Mouse (Mus musculus) spleen, adult 2 months (tissue): ENCODE data around the gene Rimkla. TPM values are rescaled to one million over a fixed set of nuclear protein-coding genes. Genes with fewer than 3 reads are reported as not detected.

Experiments used
- DNase-seq, 2 experiments: peaks; one replicate each; pipeline versions ENCODE4 v3.0.0 to v3.0.0-alpha.2; 2012 to 2021; ENCODE audit warnings: low spot score in 2 of 2, low read depth in 1 of 2
- H3K27ac ChIP-seq: fragments of 200-500 bp; 2 replicates; pipeline ENCODE4 v1.5.1; 2012; ENCODE audit warnings: low read length, inconsistent platforms; ENCODE audit not compliant: insufficient read depth
- H3K27me3 ChIP-seq: fragments of 200-500 bp; 2 replicates; pipeline ENCODE4 v1.6.1; 2012; ENCODE audit warnings: mild to moderate bottlenecking, moderate library complexity, low read length, inconsistent platforms; ENCODE audit not compliant: control insufficient read depth, insufficient read depth
- H3K36me3 ChIP-seq: fragments of 200-500 bp; 2 replicates; pipeline ENCODE4 v1.6.1; 2012; ENCODE audit warnings: mild to moderate bottlenecking, low read length, inconsistent platforms; ENCODE audit not compliant: control insufficient read depth, insufficient read depth
- H3K4me1 ChIP-seq: fragments of 200-500 bp; 2 replicates; pipeline ENCODE4 v1.6.1; 2011; ENCODE audit warnings: inconsistent platforms; ENCODE audit not compliant: control insufficient read depth, insufficient read depth, insufficient read length
- H3K4me3 ChIP-seq: fragments of 200-500 bp; 2 replicates; pipeline ENCODE4 v1.5.1; 2011; ENCODE audit warnings: mild to moderate bottlenecking, inconsistent platforms; ENCODE audit not compliant: insufficient read depth, insufficient read length; ENCODE audit errors: extremely low read depth
- CTCF ChIP-seq: fragments of 200-500 bp; IDR thresholded peaks from 2 replicates; pipeline ENCODE4 v1.5.1; 2011; ENCODE audit warnings: mild to moderate bottlenecking, inconsistent platforms; ENCODE audit not compliant: insufficient read depth, insufficient read length, insufficient replicate concordance; ENCODE audit errors: extremely low read depth
- POLR2A ChIP-seq: fragments of 200-500 bp; IDR thresholded peaks from 2 replicates; pipeline ENCODE4 v1.6.1; 2011; ENCODE audit warnings: low read depth, low read length, inconsistent platforms
- WGBS: fragments of 180-500 bp; shearing (Covaris S2); methylation state at CpG from one replicate; pipeline ENCODE4 v1.1.7; 2018; 5-methylcytosine and 5-hydroxymethylcytosine counted together
- polyA plus RNA-seq: library from polyadenylated mRNA; depleted of rRNA; stranded (reverse); fragments of >200 nt; gene quantifications from 2 replicates; pipeline ENCODE4 v1.2.3, GENCODE M21; 2012

Rimkla gene
- polyA plus RNA-seq, 1 experiment, result 0.40 TPM

- TF ChIP-seq CTCF, result no peak
- no peak for TF ChIP-seq POLR2A
- Histone ChIP-seq H3K36me3 (no peaks in the 10 kb centered on the region), H3K4me1 (no peaks in the 10 kb centered on the region), H3K27me3 (no peaks in the 10 kb centered on the region), H3K27ac (no peak overlapping the region), H3K4me3 (no peak overlapping the region)
- DNase-seq, result no peak
- 79% methylated on average over 2 of the region's 2 CpGs for WGBS
Observed at GRCm38 (mm10) chr4:119511591-119511990, 19.2 kb upstream of the Rimkla start.

GRCm38 (mm10) chr4:119498319-119498848 lies 6.0 kb upstream of the Rimkla start:
- DNase-seq, result no peak
- Histone ChIP-seq H3K27me3 (peaks cover 1% of the 10 kb centered on the region; the same call in 1 of the 2 replicates), H3K36me3 (no peaks in the 10 kb centered on the region), H3K4me1 (no peaks in the 10 kb centered on the region), H3K27ac (no peak overlapping the region), H3K4me3 (no peak overlapping the region)
- 71% methylated on average over 5 of the region's 5 CpGs for WGBS
- no peak for TF ChIP-seq POLR2A
- no peak for TF ChIP-seq CTCF

GRCm38 (mm10) chr4:119492933-119493327 lies 502 bp upstream of the Rimkla start:
- no peak overlapping the region for H3K27ac ChIP-seq
- H3K36me3 ChIP-seq, result no peaks in the 10 kb centered on the region
- peaks cover 15% of the 10 kb centered on the region for H3K27me3 ChIP-seq
- DNase-seq, result no peak
- TF ChIP-seq POLR2A (no peak), CTCF (no peak)
- peak overlapping the region; percentile 55; the same call in 1 of the 2 replicates for H3K4me3 ChIP-seq
- H3K4me1 ChIP-seq, result peaks cover 2% of the 10 kb centered on the region; the same call in 1 of the 2 replicates
- 41% methylated on average over 10 of the region's 10 CpGs for WGBS

GRCm38 (mm10) chr4:119490806-119491205 lies 1.6 kb downstream of the Rimkla start:
- peaks cover 2% of the 10 kb centered on the region; the same call in 1 of the 2 replicates for H3K4me1 ChIP-seq
- 78% methylated on average over 3 of the region's 3 CpGs for WGBS
- H3K36me3 ChIP-seq, result no peaks in the 10 kb centered on the region
- DNase-seq, result no peak
- TF ChIP-seq POLR2A, result no peak
- no peak for TF ChIP-seq CTCF
- H3K4me3 ChIP-seq, result no peak overlapping the region
- H3K27me3 ChIP-seq, result peaks cover 15% of the 10 kb centered on the region
- H3K27ac ChIP-seq, result no peak overlapping the region

- H3K27me3 ChIP-seq, result peaks cover 15% of the 10 kb centered on the region
- no peak for TF ChIP-seq CTCF
- no peak for TF ChIP-seq POLR2A
- no peak overlapping the region for H3K4me3 ChIP-seq
- no peaks in the 10 kb centered on the region for H3K36me3 ChIP-seq
- no peak overlapping the region for H3K27ac ChIP-seq
- peaks cover 2% of the 10 kb centered on the region; the same call in 1 of the 2 replicates for H3K4me1 ChIP-seq
- whole genome bisulfite sequencing, result 95% methylated on average over 10 of the region's 10 CpGs
- DNase-seq, result no peak
Observed at GRCm38 (mm10) chr4:119489666-119490065, 2.8 kb downstream of the Rimkla start.

GRCm38 (mm10) chr4:119484882-119485281 lies 7.5 kb downstream of the Rimkla start:
- DNase-seq, result no peak
- Histone ChIP-seq H3K4me1 (no peaks in the 10 kb centered on the region), H3K27ac (no peak overlapping the region), H3K4me3 (no peak overlapping the region), H3K36me3 (no peaks in the 10 kb centered on the region), H3K27me3 (no peaks in the 10 kb centered on the region)
- no peak for TF ChIP-seq POLR2A
- no peak for TF ChIP-seq CTCF
- 74% methylated on average over 7 of the region's 7 CpGs for WGBS

GRCm38 (mm10) chr4:119483051-119483450 lies 9.4 kb downstream of the Rimkla start:
- Histone ChIP-seq H3K4me1 (no peaks in the 10 kb centered on the region), H3K27me3 (no peaks in the 10 kb centered on the region), H3K36me3 (no peaks in the 10 kb centered on the region), H3K27ac (no peak overlapping the region), H3K4me3 (no peak overlapping the region)
- 52% methylated on average over 9 of the region's 9 CpGs for WGBS
- no peak for DNase-seq
- TF ChIP-seq POLR2A (no peak), CTCF (no peak)
